8 mouse cellular contexts compared by ENCODE assay signal in the genomic region with DNA sequence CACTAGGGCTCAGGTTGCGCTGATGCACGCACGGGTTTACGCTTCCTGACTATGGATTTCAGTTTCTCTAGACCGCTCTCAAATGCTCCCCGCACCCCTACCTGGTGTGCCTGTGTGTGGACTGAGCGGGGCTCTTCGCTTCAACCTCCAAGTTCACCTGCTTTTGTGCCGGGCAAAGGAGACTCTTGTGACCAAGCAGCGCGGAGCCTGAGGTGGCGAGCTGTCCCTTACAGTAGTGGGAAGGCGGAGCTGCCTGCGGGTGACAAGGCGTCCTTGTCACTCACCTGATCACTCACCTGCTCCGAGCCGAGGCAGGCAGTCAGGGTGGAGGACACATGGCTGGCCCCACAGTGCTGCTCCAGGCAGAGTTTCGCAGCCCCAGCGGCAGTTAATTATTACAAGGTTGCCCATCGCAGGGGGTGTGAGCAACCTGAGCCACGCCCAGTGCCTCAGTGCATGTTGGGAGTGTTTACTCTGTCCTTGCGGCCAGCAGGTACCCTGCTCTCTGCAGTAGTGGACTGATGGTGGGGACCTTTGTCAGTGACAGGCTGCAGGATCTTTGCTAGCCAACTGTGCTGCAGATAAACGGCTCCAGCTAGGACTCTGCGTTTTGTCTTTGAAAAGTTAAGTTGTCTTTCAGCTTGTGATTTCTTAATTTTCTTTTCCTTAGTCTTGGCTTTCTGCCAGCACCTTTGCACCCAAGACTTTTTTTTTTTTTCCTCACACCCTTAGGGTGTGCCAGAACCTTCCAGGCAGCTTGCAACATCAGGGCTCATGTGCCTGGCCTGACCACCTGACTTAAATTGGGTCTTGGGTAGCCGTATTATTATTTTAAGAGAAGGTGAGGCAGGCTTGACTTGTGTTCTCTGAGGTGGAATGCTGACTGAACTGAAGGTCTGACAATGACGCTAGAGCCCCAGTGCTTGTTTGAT. TPM values are rescaled to one million over a fixed set of nuclear protein-coding genes. Genes with fewer than 3 reads are reported as not detected.
DNase-seq lines count a peak whose midpoint lies in the region; ATAC-seq lines count a peak whose summit lies in the region.

A gene (minus strand): TSS at position 372 of the 932 bp plus-strand sequence.

- no peaks in the 10 kb centered on the region for H3K36me3 ChIP-seq in heart, embryonic 11.5 days (ENCODE audit: control insufficient read depth, insufficient read depth, low read length)
- no peaks in the 10 kb centered on the region for H3K36me3 ChIP-seq in heart, embryonic 16.5 days (ENCODE audit: control insufficient read depth, insufficient read depth)

- WGBS in heart, embryonic 11.5 days (ENCODE audit: insufficient replicate concordance): 9% methylated on average over 26 of the region's 26 CpGs
- 8% methylated on average over 26 of the region's 26 CpGs for WGBS in heart, embryonic 16.5 days
- WGBS in large intestine, adult 2 months: 12% methylated on average over 26 of the region's 26 CpGs

- H3K9ac ChIP-seq in heart, embryonic 11.5 days (ENCODE audit: low read depth, low read length): peak within 1 kb of the TSS; percentile 1; the same call in 1 of the 2 replicates
- H3K9ac ChIP-seq in heart, embryonic 16.5 days (ENCODE audit: low read length): peak within 1 kb of the TSS; percentile 61

- intact Hi-C loops in heart, postnatal 10 days (cut with DNase I): no loop called here

- H3K4me1 ChIP-seq in heart, embryonic 11.5 days (ENCODE audit: control insufficient read depth, insufficient read depth, low read length): no peaks in the 10 kb centered on the region
- no peaks in the 10 kb centered on the region; the same call in 1 of the 2 replicates for H3K4me1 ChIP-seq in heart, embryonic 16.5 days (ENCODE audit: control insufficient read depth, insufficient read depth, low read length)

- ATAC-seq in heart, embryonic 11.5 days (replicated peaks; ENCODE audit: insufficient number of reproducible peaks, low FRiP score, low TSS enrichment): 0 out of 2 replicates have a peak, but pooled peaks have one; percentile 39
- ATAC-seq in heart, embryonic 16.5 days (replicated peaks; ENCODE audit: extremely low read depth, insufficient read depth, low FRiP score): 0 out of 2 replicates have a peak, but pooled peaks have one; percentile 32
- peak; percentile 95 for ATAC-seq in megakaryocyte-erythroid progenitor cell, adult 5-6 weeks (replicated peaks; ENCODE audit: low FRiP score, low TSS enrichment, poor library complexity, severe bottlenecking)
- no peak for ATAC-seq in activated CD4-positive, CD25-positive, alpha-beta regulatory T cell, adult 4 months

- no peaks in the 10 kb centered on the region for H3K9me3 ChIP-seq in heart, embryonic 11.5 days (replicated peaks; ENCODE audit: control insufficient read depth, low read length)
- H3K9me3 ChIP-seq in heart, embryonic 16.5 days (replicated peaks; ENCODE audit: control insufficient read depth, low read length): no peaks in the 10 kb centered on the region

- no peaks in the 10 kb centered on the region for H3K27me3 ChIP-seq in heart, embryonic 11.5 days (ENCODE audit: control insufficient read depth, insufficient read depth, low read length)
- no peaks in the 10 kb centered on the region for H3K27me3 ChIP-seq in heart, embryonic 16.5 days (ENCODE audit: control insufficient read depth, insufficient read depth, low read length)

- peak within 1 kb of the TSS; percentile 42 for H3K4me3 ChIP-seq in heart, embryonic 11.5 days (ENCODE audit: low read depth, low read length)
- peak within 1 kb of the TSS; percentile 59 for H3K4me3 ChIP-seq in heart, embryonic 16.5 days (ENCODE audit: low read length)

- H3K4me2 ChIP-seq in heart, embryonic 11.5 days: peak within 1 kb of the TSS; percentile 69
- peak within 1 kb of the TSS; percentile 86 for H3K4me2 ChIP-seq in heart, embryonic 16.5 days (ENCODE audit: low read depth, low read length)

- H3K27ac ChIP-seq in heart, embryonic 11.5 days (ENCODE audit: low read depth, low read length): no peak within 1 kb of the TSS
- H3K27ac ChIP-seq in heart, embryonic 16.5 days (ENCODE audit: low read length): no peak within 1 kb of the TSS

- DNase-seq in heart, postnatal 10 days: no peak
- DNase-seq in cerebellum, adult 8-10 months: peak; percentile 8
- DNase-seq in large intestine, adult 2 months (ENCODE audit: low read depth, low spot score): peak; percentile 92
- DNase-seq in layer of hippocampus, postnatal 25 days (ENCODE audit: extremely low spot score in 1 of 2, low spot score in 1 of 2): no peak

RNA-seq across cellular contexts. Expression of the gene that starts here (rescaled TPM):
- polyA plus RNA-seq in heart, embryonic 11.5 days (2014; fragmentation: Nextera tagmentation; extraction: Ambion mirVana): 0.29 and 0.49 TPM in 2 replicates
- under 1 TPM in 1 of 2 experiments, not detected in 1; 0.38 TPM for total RNA-seq in heart, postnatal 10 days (2021)
- 0.62 and 1.6 TPM in 2 replicates for polyA plus RNA-seq in heart, embryonic 16.5 days (2015; fragmentation: Nextera tagmentation; extraction: Ambion mirVana)
- polyA plus RNA-seq in large intestine, adult 2 months (2012; rRNA removed): 6.7 and 11.8 TPM in 2 replicates
- total RNA-seq in megakaryocyte-erythroid progenitor cell, adult 5-6 weeks (2014; fragmentation: Nextera tagmentation): not detected in 2 replicates
- total RNA-seq in megakaryocyte-erythroid progenitor cell, adult 5-6 weeks (2017): not detected in 2 replicates
- polyA plus RNA-seq in activated CD4-positive, CD25-positive, alpha-beta regulatory T cell, adult 4 months (2017; shearing (Covaris generic)): 1 to 10 TPM in 1 of 2 experiments, under 1 TPM in 1; 0.91 to 1.1 TPM
- total RNA-seq in layer of hippocampus, postnatal 25 days (2021): 1 to 10 TPM in 1 of 2 experiments, under 1 TPM in 1; 0.42 to 1.0 TPM

Comparison
In these comparisons a context has a peak if more than half of its experiments do, and no peak if none do; other contexts are left out.
1. Peak in ATAC-seq, H3K4me3 ChIP-seq, H3K9ac ChIP-seq and H3K4me2 ChIP-seq in heart, embryonic 11.5 days; RNA of the gene not detected or under 1 TPM.
2. Peak in ATAC-seq in megakaryocyte-erythroid progenitor cell, adult 5-6 weeks; RNA of the gene not detected or under 1 TPM.
3. DNase-seq: peak in cerebellum, adult 8-10 months (single experiment) and large intestine, adult 2 months (single experiment); none in heart, postnatal 10 days (0 of 2) and layer of hippocampus, postnatal 25 days (0 of 2).